ENCODE assay signal across 8 mouse cellular contexts in genomic region chr11:80429009-80429475, GRCm38 (mm10). TPM values are rescaled to one million over a fixed set of nuclear protein-coding genes. Genes with fewer than 3 reads are reported as not detected.
DNase-seq lines count a peak whose midpoint lies in the region; ATAC-seq and TF ChIP-seq lines count a peak whose summit lies in the region.

No protein-coding gene starts in this region.

- H3K36me3 ChIP-seq in forebrain, embryonic 16.5 days (ENCODE audit: control insufficient read depth, insufficient read depth), result peaks cover 6% of the 10 kb centered on the region
- H3K36me3 ChIP-seq in liver, postnatal 0 days (replicated peaks; ENCODE audit: insufficient read depth, low read length), result peaks cover 19% of the 10 kb centered on the region
- H3K36me3 ChIP-seq in neural tube, embryonic 11.5 days (ENCODE audit: control insufficient read depth, insufficient read depth, low read length), result peaks cover 8% of the 10 kb centered on the region

- no peaks in the 10 kb centered on the region for H3K27me3 ChIP-seq in forebrain, embryonic 16.5 days (replicated peaks; ENCODE audit: control insufficient read depth, insufficient read depth, low read length)
- H3K27me3 ChIP-seq in liver, postnatal 0 days (ENCODE audit: insufficient read depth, low read length), result no peaks in the 10 kb centered on the region
- no peaks in the 10 kb centered on the region for H3K27me3 ChIP-seq in neural tube, embryonic 11.5 days (ENCODE audit: control insufficient read depth, insufficient read depth, low read length)

- peak overlapping the region; percentile 93 for H3K9ac ChIP-seq in forebrain, embryonic 16.5 days (replicated peaks; ENCODE audit: low read depth, low read length)
- peak overlapping the region; percentile 90 for H3K9ac ChIP-seq in liver, postnatal 0 days (replicated peaks)
- peak overlapping the region; percentile 93 for H3K9ac ChIP-seq in neural tube, embryonic 11.5 days (ENCODE audit: low read length)

- WGBS in forebrain, embryonic 16.5 days, result under 1% methylated on average over 36 of the region's 37 CpGs
- WGBS in liver, postnatal 0 days (ENCODE audit: insufficient replicate concordance), result under 1% methylated on average over 37 of the region's 37 CpGs
- under 1% methylated on average over 37 of the region's 37 CpGs for WGBS in neural tube, embryonic 11.5 days

- peak overlapping the region; percentile 86 for H3K27ac ChIP-seq in forebrain, embryonic 16.5 days (ENCODE audit: low read length)
- peak overlapping the region; percentile 85 for H3K27ac ChIP-seq in liver, postnatal 0 days (ENCODE audit: low read depth)
- peak overlapping the region; percentile 72 for H3K27ac ChIP-seq in neural tube, embryonic 11.5 days (ENCODE audit: low read depth, low read length)

- DNase-seq in retina, embryonic 14.5 days (ENCODE audit: low spot score), result peak; percentile 53
- DNase-seq in retina, postnatal 1 day, result no peak
- DNase-seq in adrenal gland, postnatal 36 days, result peak; percentile 54 to 64
- DNase-seq in kidney, adult 8-10 months, result peak; percentile 12 to 31
- peak; percentile 68 for DNase-seq in liver, postnatal 0 days
- no peak for DNase-seq in neural tube, embryonic 11.5 days (ENCODE audit: low spot score)

- ATAC-seq in forebrain, embryonic 16.5 days, result no peak; the same call in 1 of the 2 replicates
- peak; percentile 60 for ATAC-seq in liver, postnatal 0 days
- no peak; the same call in 1 of the 2 replicates for ATAC-seq in neural tube, embryonic 11.5 days (ENCODE audit: insufficient read depth, low FRiP score, low TSS enrichment)
- no peak for ATAC-seq in monocyte, adult 5-6 weeks (replicated peaks; ENCODE audit: insufficient number of reproducible peaks, low FRiP score, low TSS enrichment, poor library complexity, severe bottlenecking)

- no peaks in the 10 kb centered on the region for H3K9me3 ChIP-seq in forebrain, embryonic 16.5 days (ENCODE audit: control insufficient read depth, low read length)
- no peaks in the 10 kb centered on the region for H3K9me3 ChIP-seq in liver, postnatal 0 days (ENCODE audit: low read length)
- H3K9me3 ChIP-seq in neural tube, embryonic 11.5 days (ENCODE audit: control insufficient read depth, low read length), result no peaks in the 10 kb centered on the region

- H3K4me1 ChIP-seq in forebrain, embryonic 16.5 days (replicated peaks; ENCODE audit: control insufficient read depth, insufficient read depth, low read length), result peaks cover 11% of the 10 kb centered on the region
- peaks cover 7% of the 10 kb centered on the region for H3K4me1 ChIP-seq in liver, postnatal 0 days (ENCODE audit: insufficient read depth)
- peaks cover 8% of the 10 kb centered on the region; the same call in 1 of the 2 replicates for H3K4me1 ChIP-seq in neural tube, embryonic 11.5 days (ENCODE audit: control insufficient read depth, insufficient read depth, low read length)

- no peak for TF ChIP-seq CTCF in liver, postnatal 0 days (IDR thresholded peaks at IDR 0.05; ENCODE audit: low read depth)

- H3K4me3 ChIP-seq in forebrain, embryonic 16.5 days (replicated peaks; ENCODE audit: low read length), result peak overlapping the region; percentile 93
- peak overlapping the region; percentile 71 for H3K4me3 ChIP-seq in liver, postnatal 0 days (ENCODE audit: low read depth, low read length)
- peak overlapping the region; percentile 88 for H3K4me3 ChIP-seq in neural tube, embryonic 11.5 days (ENCODE audit: low read depth, low read length)

- peak overlapping the region; percentile 90 for H3K4me2 ChIP-seq in forebrain, embryonic 16.5 days (ENCODE audit: low read length)
- H3K4me2 ChIP-seq in liver, postnatal 0 days (ENCODE audit: low read depth, low read length), result peak overlapping the region; percentile 76
- peak overlapping the region; percentile 85 for H3K4me2 ChIP-seq in neural tube, embryonic 11.5 days (ENCODE audit: low read depth)

- no peak for TF ChIP-seq EP300 in liver, postnatal 0 days (IDR thresholded peaks at IDR 0.05; ENCODE audit: low read depth)

RNA-seq across cellular contexts. Expression of gene Psmd11, which starts 0.6 kb away (rescaled TPM):
- total RNA-seq in adrenal gland, postnatal 36 days (2021), result 100 to 1,000 TPM; 159 to 167 TPM
- polyA plus RNA-seq in forebrain, embryonic 16.5 days (2015; fragmentation: Nextera tagmentation; extraction: Ambion mirVana), result 336 and 357 TPM in 2 replicates
- polyA plus RNA-seq in liver, postnatal 0 days (2015; fragmentation: Nextera tagmentation; extraction: Ambion mirVana), result 128 and 143 TPM in 2 replicates
- polyA plus RNA-seq in neural tube, embryonic 11.5 days (2014; fragmentation: Nextera tagmentation; extraction: Ambion mirVana), result 307 and 313 TPM in 2 replicates
- 47.1 to 87.8 TPM (median 55.9 TPM) in 3 replicates for total RNA-seq in monocyte, adult 5-6 weeks (2017)

RNA-seq across cellular contexts. Expression of gene Zfp207, which starts 46.0 kb away (rescaled TPM):
- 100 to 1,000 TPM; 122 to 136 TPM for total RNA-seq in adrenal gland, postnatal 36 days (2021)
- polyA plus RNA-seq in forebrain, embryonic 16.5 days (2015; fragmentation: Nextera tagmentation; extraction: Ambion mirVana), result 246 and 250 TPM in 2 replicates
- 68.9 and 71.6 TPM in 2 replicates for polyA plus RNA-seq in liver, postnatal 0 days (2015; fragmentation: Nextera tagmentation; extraction: Ambion mirVana)
- polyA plus RNA-seq in neural tube, embryonic 11.5 days (2014; fragmentation: Nextera tagmentation; extraction: Ambion mirVana), result 307 and 321 TPM in 2 replicates
- 195 to 258 TPM (median 204 TPM) in 3 replicates for total RNA-seq in monocyte, adult 5-6 weeks (2017)

RNA-seq across cellular contexts. Expression of gene Cdk5r1, which starts 47.8 kb away (rescaled TPM):
- total RNA-seq in adrenal gland, postnatal 36 days (2021), result 1 to 10 TPM; 2.1 to 2.2 TPM
- polyA plus RNA-seq in forebrain, embryonic 16.5 days (2015; fragmentation: Nextera tagmentation; extraction: Ambion mirVana), result 109 and 113 TPM in 2 replicates
- polyA plus RNA-seq in liver, postnatal 0 days (2015; fragmentation: Nextera tagmentation; extraction: Ambion mirVana), result 0.18 and 0.28 TPM in 2 replicates
- polyA plus RNA-seq in neural tube, embryonic 11.5 days (2014; fragmentation: Nextera tagmentation; extraction: Ambion mirVana), result 19.0 and 20.9 TPM in 2 replicates
- 0.49 to 3.8 TPM (median 2.4 TPM) in 3 replicates for total RNA-seq in monocyte, adult 5-6 weeks (2017)

RNA-seq across cellular contexts. Expression of gene 5730455P16Rik, which starts 51.2 kb away (rescaled TPM):
- total RNA-seq in adrenal gland, postnatal 36 days (2021), result 10 to 100 TPM; 12.7 to 20.5 TPM
- polyA plus RNA-seq in forebrain, embryonic 16.5 days (2015; fragmentation: Nextera tagmentation; extraction: Ambion mirVana), result 35.3 and 41.6 TPM in 2 replicates
- 6.2 and 6.6 TPM in 2 replicates for polyA plus RNA-seq in liver, postnatal 0 days (2015; fragmentation: Nextera tagmentation; extraction: Ambion mirVana)
- 23.1 and 26.2 TPM in 2 replicates for polyA plus RNA-seq in neural tube, embryonic 11.5 days (2014; fragmentation: Nextera tagmentation; extraction: Ambion mirVana)
- 4.8 to 8.8 TPM (median 8.3 TPM) in 3 replicates for total RNA-seq in monocyte, adult 5-6 weeks (2017)

Comparison
In these comparisons a context has a peak if more than half of its experiments do, and no peak if none do; other contexts are left out.
1. DNase-seq: peak in retina, embryonic 14.5 days (single experiment), adrenal gland, postnatal 36 days (2 of 2), kidney, adult 8-10 months (2 of 2) and liver, postnatal 0 days (single experiment); none in retina, postnatal 1 day (single experiment) and neural tube, embryonic 11.5 days (single experiment).
2. RNA of gene Cdk5r1, which starts 47.8 kb away (polyA plus RNA-seq): 109 to 113 TPM in forebrain, embryonic 16.5 days and 19.0 to 20.9 TPM in neural tube, embryonic 11.5 days; 0.18 to 0.28 TPM in liver, postnatal 0 days; every median in the first group is over 10 times any median in the second.
3. Peak in every context shown above with its lines, with median percentiles within 50 percentile points of each other: H3K27ac ChIP-seq, H3K4me2 ChIP-seq, H3K4me3 ChIP-seq and H3K9ac ChIP-seq.